Mouse (Mus musculus) liver, postnatal 0 days (tissue): ENCODE measurements around the gene Vwc2.

Source experiments
- CTCF ChIP-seq: sonication (generic); IDR thresholded peaks from 2 replicates; pipeline ENCODE4 v1.5.1; 2016; ENCODE audit warnings: antibody characterized with exemption, low read depth
- EP300 ChIP-seq: IDR thresholded peaks from 2 replicates; pipeline ENCODE4 v1.6.1; 2016; ENCODE audit warnings: antibody characterized with exemption, low read depth, mild to moderate bottlenecking

- TF ChIP-seq CTCF (no peak), EP300 (no peak)
These were observed 61.2 kb downstream of the Vwc2 start for GRCm38 (mm10) chr11:11175259-11175658.
